Mouse (Mus musculus) lung, postnatal 36 days (tissue): ENCODE results near the gene 9130213A22Rik.

ENCODE experiments used
- DNase-seq: peaks from one replicate; pipeline ENCODE4 v3.0.0; 2022; ENCODE audit warnings: mixed read lengths

9130213A22Rik gene

GRCm38 (mm10) chr11:69122336-69122951, at the start of gene 9130213A22Rik:
Gene 9130213A22Rik (minus strand): TSS chr11:69122589.
- DNase-seq = peak; percentile 93

DNA sequence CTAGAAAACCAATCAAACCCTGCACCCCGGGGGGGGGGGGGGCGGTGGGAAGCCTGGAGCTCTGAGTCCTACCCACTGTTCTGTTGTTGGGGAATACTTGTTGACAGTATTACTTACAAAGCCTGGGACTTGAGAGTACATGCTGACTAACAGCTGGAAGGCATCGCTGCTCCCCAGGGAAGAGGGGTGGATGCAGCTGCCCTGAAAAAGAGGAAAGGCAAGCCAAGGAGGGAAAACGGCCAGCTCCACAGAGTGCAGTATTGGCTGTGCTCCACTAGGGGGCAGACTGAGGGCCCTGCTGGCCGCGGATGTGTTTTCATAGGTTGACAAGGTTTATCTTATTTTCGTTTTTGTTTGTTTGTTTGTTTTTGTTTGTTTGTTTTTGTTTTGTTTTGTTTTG, 49.2 kb upstream of the 9130213A22Rik start:
- DNase-seq = peak; percentile 68

- no peak for DNase-seq
Measured at GRCm38 (mm10) chr11:69169313-69169712, 46.9 kb upstream of the 9130213A22Rik start.

DNA sequence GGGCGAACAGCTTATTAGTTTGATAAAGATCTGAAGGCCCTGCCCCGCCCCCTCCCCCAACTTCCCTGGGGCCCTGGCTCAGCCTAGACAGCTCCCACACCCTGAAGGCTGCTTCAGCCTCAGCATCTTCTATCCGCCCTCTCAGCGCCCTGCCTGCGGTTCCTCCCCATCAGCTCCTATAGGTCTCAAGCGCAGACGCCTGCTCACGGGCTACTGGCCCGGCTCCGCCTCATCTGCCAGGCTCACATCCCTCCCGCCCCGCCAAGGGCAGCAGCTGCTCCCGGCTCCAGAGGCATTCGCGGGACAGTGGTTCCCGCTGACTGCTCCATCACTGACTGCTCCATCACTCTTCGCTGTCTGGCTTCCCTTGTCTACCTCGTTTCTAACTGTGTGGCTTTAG, 34.4 kb upstream of the 9130213A22Rik start, which contains the start of gene Alox12b:
TSS of gene Alox12b (plus strand) at position 190 of the 400 bp plus-strand sequence.
- DNase-seq = no peak

DNA sequence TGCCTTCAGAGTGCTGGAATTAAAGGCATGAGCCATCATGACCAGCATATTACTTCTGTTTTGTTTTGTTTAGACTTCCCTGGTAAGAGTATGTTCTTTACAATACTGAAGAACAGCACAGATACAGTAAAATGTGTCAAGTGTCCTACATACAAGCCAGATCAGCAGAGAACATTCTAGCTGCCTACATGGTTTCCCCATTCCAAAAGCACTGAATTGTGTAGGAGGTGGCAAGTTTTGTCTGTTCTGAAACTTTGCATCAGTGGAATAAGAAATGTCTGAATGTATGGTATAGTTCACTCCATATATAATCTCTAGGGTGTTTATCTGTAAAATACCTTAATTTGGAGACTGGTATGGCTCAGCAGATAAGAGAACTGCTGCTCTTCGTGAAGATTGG, 33.0 kb upstream of the 9130213A22Rik start:
- no peak for DNase-seq

DNA sequence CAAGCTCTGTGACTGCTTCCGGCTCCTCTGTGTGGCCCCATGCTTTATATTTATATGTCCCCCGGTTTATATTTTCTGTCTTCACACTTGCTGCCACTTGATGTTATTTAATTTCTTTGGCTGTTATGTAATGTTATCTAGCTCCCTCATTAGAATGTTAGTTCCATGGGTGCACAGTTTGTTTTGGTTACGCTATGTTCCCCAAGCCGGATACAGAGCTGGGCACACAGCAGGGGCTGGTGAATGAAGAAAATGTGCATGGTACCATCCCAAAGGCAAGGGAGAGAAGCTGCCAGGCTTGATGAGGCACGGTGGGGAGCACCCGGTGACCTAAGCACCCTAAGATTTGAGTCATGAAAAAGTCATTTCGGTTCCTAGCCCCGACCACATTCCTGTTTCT, 31.4 kb upstream of the 9130213A22Rik start:
- no peak for DNase-seq

DNA sequence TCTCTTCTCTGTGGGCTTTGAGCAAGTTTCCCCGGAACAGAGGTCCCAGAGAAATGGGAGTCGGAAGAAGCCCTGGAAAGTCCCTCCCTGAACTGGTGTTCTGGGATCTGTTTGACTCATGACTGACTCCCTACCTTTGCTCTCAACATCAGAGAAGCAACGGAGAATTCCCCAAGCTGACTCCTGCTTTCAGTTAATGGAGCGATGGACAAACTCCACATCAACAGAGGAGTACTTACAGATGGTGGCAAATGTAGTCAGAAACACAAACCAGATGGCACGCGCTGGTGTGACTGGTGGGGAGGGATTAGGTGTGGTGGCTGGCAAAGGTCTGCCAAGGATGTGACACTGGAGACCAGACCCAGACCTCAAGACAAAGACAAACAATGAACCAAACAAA, 28.6 kb upstream of the 9130213A22Rik start:
- DNase-seq = no peak

GRCm38 (mm10) chr11:69150444-69150843, 28.1 kb upstream of the 9130213A22Rik start:
- DNase-seq = peak; percentile 84

DNA sequence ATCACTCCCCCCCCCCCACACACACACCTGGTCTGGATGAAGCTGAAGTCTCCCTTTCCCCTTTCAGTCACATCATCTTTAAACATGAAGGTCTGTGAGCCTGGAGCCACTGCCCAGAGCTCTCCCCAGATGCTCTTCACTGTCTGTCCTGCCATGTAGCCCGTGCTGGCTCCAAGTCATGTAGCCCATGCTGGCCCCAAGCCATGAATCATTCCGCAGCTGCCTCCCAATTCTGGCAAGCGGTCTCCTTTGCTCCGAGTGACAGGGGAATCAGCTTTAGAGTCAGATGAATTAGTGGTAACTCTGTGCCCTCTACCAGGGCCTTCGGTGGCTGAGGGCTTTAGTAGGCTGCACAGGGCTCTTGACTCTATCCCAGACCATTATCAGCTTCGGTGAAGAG, 27.3 kb upstream of the 9130213A22Rik start:
- DNase-seq = no peak

- no peak for DNase-seq
Measured at GRCm38 (mm10) chr11:69148451-69148960, 26.1 kb upstream of the 9130213A22Rik start.

DNA sequence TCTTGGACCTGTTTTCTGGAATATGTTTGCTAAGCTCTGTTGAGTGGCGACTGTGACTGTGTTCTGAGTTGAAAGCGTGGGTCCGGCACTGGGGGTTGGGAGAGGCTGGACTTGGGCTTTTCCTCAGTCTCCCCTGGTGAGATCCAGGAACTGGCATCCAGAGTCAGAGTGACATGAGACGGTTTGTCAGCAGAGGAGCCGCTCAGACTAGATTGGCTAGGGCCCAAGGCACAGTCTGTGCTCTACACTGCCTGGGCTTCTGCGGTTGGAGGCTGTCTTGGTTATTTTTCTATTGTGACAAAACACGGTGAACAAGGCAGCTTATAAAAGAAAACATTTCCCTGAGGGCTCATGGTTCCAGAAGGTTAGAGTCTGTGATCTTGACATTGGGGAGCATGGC, 25.2 kb upstream of the 9130213A22Rik start:
- DNase-seq = no peak

DNA sequence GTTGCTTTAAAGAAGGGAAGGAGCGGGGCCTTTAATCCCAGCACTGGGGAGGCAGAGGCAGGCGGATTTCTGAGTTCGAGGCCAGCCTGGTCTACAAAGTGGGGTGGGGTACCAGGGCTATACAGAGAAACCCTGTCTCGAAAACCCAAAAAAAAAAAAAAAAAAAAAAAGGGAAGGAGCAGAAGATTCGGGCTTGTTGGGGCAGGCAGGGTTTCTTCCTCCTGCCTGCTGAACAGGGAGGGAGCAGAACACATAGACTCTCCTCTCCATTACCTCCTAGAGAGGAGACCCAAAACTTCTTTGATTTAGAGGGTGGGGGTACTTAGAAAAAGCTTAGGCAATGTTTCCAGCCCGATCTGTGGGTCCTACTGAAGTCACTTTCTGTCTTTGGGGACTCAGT, 13.0 kb upstream of the 9130213A22Rik start:
- no peak for DNase-seq

- DNase-seq = no peak
Measured at GRCm38 (mm10) chr11:69134622-69134968, 12.2 kb upstream of the 9130213A22Rik start.

DNA sequence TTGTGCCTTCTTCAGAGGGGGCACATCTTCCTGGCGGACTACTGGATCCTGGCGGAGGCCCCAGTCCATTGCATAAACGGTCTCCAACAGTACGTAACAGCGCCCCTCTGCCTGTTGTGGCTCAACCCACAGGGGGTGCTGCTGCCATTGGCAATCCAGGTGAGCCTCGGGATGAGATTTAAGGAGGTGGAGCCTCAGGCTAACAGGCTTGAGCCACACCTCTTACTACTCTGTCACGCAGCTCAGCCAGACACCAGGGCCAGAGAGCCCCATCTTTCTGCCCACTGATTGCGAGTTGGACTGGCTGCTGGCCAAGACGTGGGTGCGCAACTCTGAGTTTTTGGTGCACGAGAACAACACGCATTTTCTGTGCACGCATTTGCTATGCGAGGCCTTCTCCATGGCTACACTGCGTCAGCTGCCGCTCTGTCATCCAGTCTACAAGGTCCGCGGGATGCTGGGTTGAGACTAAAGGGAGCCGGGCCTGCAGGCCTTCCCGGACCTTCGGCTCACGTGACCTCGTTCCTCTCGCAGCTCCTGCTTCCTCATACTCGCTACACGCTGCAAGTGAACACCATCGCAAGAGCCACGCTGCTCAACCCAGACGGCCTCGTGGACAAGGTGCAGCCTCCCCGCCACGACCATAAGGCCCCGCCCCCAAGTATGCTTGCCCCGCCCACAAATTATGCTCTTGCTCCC, 11.7 kb upstream of the 9130213A22Rik start:
- DNase-seq = peak; percentile 81

DNA sequence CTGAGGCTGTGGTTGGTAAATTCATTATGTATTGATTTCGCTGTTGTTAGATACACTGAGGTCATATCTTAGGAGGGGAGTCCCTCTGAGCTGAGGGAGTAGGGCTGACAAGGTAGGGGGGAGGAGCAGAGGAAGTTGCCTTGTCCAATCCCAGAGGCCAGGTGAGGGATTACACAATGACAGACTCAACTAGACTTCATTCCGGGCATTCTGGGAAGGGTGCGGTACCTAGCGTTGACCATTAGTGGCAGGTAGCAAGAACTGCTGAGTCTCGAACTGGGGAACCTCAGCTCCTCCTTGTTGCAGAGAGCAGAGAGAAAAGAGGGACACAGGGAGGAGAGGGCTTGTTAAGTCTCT, 11.2 kb upstream of the 9130213A22Rik start:
- DNase-seq = no peak

- no peak for DNase-seq
Measured at GRCm38 (mm10) chr11:69128426-69129122, 6.2 kb upstream of the 9130213A22Rik start.

DNA sequence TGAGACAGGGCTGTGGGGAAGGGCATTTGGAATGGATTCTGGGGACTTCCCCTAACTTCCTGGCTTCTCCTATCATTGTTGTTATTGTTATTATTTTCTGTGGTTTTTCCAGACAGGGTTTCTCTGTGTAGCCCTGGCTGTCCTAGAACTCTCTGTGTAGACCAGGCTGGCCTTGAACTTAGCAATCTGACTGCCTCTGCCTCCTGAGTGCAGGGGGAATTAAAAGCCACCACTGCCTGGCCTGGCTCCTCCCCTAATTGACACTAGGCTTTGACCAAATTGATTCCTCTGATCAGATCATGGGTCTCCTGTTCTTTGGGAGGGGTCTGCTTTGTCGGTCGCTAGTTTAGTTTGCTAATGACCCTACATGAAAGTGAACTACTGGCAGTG, 4.3 kb upstream of the 9130213A22Rik start:
- DNase-seq = no peak

DNA sequence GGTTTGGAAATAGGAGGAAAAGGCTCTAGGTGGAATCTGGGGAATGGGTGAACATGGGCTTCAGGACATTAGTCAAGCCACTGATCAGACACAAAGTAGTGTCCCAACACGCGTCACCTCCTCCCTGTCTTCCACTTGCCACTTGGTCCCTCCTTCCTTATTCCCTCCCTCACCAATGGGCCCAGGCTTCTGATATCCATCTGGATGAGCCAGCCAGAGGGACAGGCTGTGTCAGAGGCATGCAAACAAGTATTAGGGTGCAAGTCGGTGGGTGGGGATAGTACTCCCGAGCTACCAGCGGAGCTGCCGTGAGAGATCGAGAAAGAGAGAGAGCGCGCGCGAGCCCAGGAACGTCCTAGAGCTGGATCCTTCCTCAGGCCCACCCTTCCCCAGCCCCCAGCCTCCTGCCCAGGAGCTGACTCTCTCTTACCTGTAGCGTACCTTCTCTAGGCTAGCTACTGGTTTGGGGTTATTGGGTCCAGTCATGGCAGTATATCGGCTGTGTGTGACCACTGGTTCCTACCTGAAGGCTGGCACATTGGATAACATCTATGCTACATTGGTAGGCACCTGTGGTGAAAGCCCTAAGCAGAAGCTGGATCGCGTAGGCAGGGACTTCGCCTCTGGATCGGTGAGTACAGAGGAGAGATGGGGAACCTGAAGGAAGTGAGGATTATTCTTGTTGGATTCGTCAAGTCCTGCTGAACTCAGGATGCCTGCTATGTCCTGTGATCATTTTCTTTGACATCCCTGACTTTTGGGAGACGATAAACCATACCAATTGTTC, 3.7 kb upstream of the 9130213A22Rik start:
- no peak for DNase-seq

GRCm38 (mm10) chr11:69125852-69125918, 3.3 kb upstream of the 9130213A22Rik start, which contains the start of gene Aloxe3:
Gene Aloxe3 (plus strand): TSS chr11:69125896.
- DNase-seq = no peak

- peak; percentile 92 for DNase-seq
Measured at GRCm38 (mm10) chr11:69125041-69125851, 2.9 kb upstream of the 9130213A22Rik start.

DNA sequence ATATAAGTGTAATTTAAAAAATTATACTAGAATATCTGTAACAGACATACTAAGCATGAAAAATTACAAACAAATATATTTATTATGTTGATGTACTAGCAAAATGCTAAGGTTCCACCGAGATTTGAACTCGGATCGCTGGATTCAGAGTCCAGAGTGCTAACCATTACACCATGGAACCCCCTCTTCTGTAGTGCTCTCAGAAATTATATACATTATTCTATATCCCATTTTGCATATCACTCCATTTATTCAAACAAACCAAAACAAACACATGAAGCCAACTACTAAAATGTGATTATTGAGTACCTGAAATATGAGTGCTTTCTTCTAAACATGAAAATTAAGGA, 2.1 kb upstream of the 9130213A22Rik start:
- DNase-seq = peak; percentile 84

- peak; percentile 92 for DNase-seq
Measured at GRCm38 (mm10) chr11:69123693-69124497, 1.5 kb upstream of the 9130213A22Rik start.
